Mouse (Mus musculus) liver, embryonic 13.5 days (tissue): ENCODE data around the gene Ncln. TPM values are rescaled to one million over a fixed set of nuclear protein-coding genes. Genes with fewer than 3 reads are reported as not detected.
A peak's percentile ranks its signal among the peaks of the same experiment; 100 is the strongest.

Experiments used
- ATAC-seq: fragments of 200-750 bp; cut with Nextera tagmentation; 2 replicates; pipeline ENCODE4 v1.8.0; 2017; ENCODE audit warnings: low read depth, mild to moderate bottlenecking, moderate number of reproducible peaks, moderate library complexity
- DNase-seq: peaks from one replicate; pipeline ENCODE4 v3.0.0; 2022
- H3K27ac ChIP-seq: fragments of 300-500 bp; sonication (generic); 2 replicates; pipeline ENCODE4 v1.5.1; 2015; ENCODE audit warnings: moderate library complexity, mild to moderate bottlenecking, inconsistent platforms
- H3K27me3 ChIP-seq: fragments of 300-500 bp; sonication (generic); 2 replicates; pipeline ENCODE4 v1.6.1; 2015; ENCODE audit warnings: mild to moderate bottlenecking, inconsistent platforms
- H3K36me3 ChIP-seq: fragments of 300-500 bp; sonication (generic); 2 replicates; pipeline ENCODE4 v1.6.1; 2015; ENCODE audit warnings: mild to moderate bottlenecking, inconsistent platforms
- H3K4me1 ChIP-seq: fragments of 300-500 bp; sonication (generic); replicated peaks from 2 replicates; pipeline ENCODE4 v1.6.1; 2015; ENCODE audit warnings: inconsistent platforms
- H3K4me2 ChIP-seq: fragments of 300-500 bp; sonication (generic); 2 replicates; pipeline ENCODE4 v1.6.1; 2015; ENCODE audit warnings: inconsistent platforms, mild to moderate bottlenecking, moderate library complexity
- H3K4me3 ChIP-seq: fragments of 300-500 bp; sonication (generic); replicated peaks from 2 replicates; pipeline ENCODE4 v1.5.1; 2015; ENCODE audit warnings: mild to moderate bottlenecking, inconsistent platforms
- H3K9ac ChIP-seq: fragments of 300-500 bp; sonication (generic); 2 replicates; pipeline ENCODE4 v1.6.1; 2015; ENCODE audit warnings: mild to moderate bottlenecking, inconsistent platforms
- H3K9me3 ChIP-seq: fragments of 300-500 bp; sonication (generic); replicated peaks from 2 replicates; pipeline ENCODE4 v1.6.1; 2016; ENCODE audit warnings: inconsistent platforms
- WGBS: fragments of 180-500 bp; shearing (Covaris S2); methylation state at CpG from one replicate; pipeline ENCODE4 v1.1.7; 2015; ENCODE audit not compliant: insufficient replicate concordance; 5-methylcytosine and 5-hydroxymethylcytosine counted together
- polyA plus RNA-seq: library from polyadenylated mRNA; unstranded; fragments of >200 nt; fragmentation: Nextera tagmentation; extraction: Ambion mirVana; gene quantifications from 2 replicates; pipeline ENCODE4 v1.2.1, GENCODE M21; 2015

Gene Ncln
- polyA plus RNA-seq, 1 experiment from 2014 or later, result 41.5 TPM

DNA sequence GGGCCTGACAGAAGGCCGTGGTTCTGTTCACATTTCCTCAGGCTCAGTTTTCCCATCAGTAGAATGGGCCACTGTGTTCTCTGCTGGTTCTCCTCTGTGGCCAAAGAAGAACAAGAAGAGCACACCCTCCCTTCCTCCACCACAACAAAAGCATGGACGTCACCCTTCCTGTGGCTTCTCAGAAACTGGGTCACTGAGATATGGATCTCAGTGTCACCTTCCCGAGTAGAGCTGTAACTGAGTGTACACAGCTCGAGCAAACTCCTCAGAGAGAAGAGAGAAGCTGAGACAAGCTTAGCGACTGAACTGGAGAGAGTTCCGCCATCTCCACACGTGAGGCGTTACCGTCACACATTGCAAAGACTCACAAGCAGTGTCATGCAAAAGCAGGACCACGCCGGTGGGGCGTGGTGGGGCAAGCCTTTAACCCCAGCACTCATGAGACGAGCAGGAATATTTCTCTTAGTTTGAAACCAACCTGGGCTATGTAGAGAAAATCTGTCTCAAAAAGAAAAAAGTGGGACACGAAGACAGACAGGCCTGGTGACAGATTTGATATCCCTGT is 14.1 kb upstream of the Ncln start:
- Histone ChIP-seq H3K27ac (no peak overlapping the region), H3K4me3 (no peak overlapping the region), H3K9me3 (peaks cover 4% of the 10 kb centered on the region; the same call in 1 of the 2 replicates), H3K36me3 (peaks cover 25% of the 10 kb centered on the region), H3K27me3 (no peaks in the 10 kb centered on the region), H3K9ac (no peak overlapping the region), H3K4me1 (peaks cover 16% of the 10 kb centered on the region), H3K4me2 (no peak overlapping the region)
- WGBS, result 63% methylated on average over 14 of the region's 14 CpGs
- DNase-seq (no peak), ATAC-seq (no peak)

DNA sequence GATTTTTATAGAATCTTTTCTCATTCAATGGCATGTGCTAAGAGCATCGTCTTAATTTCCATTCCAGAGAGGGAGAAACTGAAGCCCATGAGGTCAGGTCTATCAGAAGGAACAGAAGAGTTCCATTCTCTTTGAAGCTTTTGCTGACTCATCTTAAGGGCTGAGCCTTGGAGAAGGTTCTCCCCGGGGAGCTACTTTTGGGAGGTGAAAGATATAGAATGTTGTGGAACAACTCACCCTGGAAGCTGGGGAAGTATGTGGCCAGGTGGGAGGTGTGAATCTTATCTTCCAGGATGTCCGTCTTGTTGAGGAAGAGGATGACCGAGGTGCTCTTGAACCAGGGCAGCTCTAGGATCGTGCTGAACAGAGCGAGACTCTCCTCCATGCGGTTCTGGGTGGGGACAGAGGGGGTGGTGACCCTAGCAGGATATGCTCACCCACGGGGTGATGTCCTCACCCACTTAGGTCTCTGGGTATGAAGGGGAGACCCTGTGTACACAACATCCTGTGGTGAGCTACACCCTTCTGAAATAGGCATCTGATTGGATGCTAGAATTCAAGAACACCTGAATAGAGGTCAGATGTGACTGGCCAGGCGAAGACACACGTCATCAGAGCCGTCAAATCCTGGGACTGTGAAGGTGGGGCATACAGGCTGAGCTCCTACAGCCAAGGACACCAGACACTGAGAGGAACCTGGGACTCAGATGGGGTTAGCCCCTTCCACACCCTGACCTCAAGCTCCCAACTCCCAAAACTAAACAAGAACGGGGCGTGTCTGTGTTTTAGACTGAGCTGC is 11.7 kb upstream of the Ncln start:
- DNase-seq, result no peak
- 62% methylated on average over 13 of the region's 13 CpGs for WGBS
- H3K27ac ChIP-seq, result no peak overlapping the region

DNA sequence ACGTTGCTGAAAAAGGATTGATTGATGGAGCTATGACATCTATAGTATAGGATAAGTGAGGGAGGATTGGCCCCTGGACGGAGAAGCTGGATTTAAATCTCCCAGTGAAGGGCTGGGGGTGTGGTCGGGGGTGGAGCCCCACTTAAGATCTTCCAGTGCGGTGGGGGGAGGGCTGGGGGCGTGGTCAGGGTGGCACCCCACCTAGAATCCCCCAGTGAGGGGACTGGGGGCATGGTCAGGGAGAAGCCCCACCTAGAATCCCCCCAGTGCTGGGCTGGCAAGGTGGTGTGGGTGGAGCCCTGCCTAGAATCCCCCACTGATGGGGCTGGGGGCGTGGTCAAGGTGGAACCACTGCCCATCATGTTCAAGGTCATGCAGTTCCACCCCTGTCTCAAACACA is 10.9 kb upstream of the Ncln start:
- Histone ChIP-seq H3K9ac (no peak overlapping the region), H3K4me1 (peaks cover 24% of the 10 kb centered on the region), H3K36me3 (peaks cover 15% of the 10 kb centered on the region), H3K27ac (no peak overlapping the region), H3K9me3 (no peaks in the 10 kb centered on the region), H3K4me2 (no peak overlapping the region), H3K4me3 (no peak overlapping the region), H3K27me3 (0 out of 2 replicates have a peak, but pooled peaks cover 6% of the 10 kb centered on the region)
- ATAC-seq (no peak), DNase-seq (no peak)
- WGBS, result 38% methylated on average over 6 of the region's 6 CpGs

More for the DNA sequence above, 11.7 kb upstream of the Ncln start:
- H3K4me1 ChIP-seq, result peaks cover 17% of the 10 kb centered on the region
- ATAC-seq, result no peak
- no peak overlapping the region for H3K4me2 ChIP-seq
- H3K36me3 ChIP-seq, result peaks cover 15% of the 10 kb centered on the region
- H3K9me3 ChIP-seq, result no peaks in the 10 kb centered on the region
- no peak overlapping the region for H3K9ac ChIP-seq
- 0 out of 2 replicates have a peak, but pooled peaks cover 6% of the 10 kb centered on the region for H3K27me3 ChIP-seq
- no peak overlapping the region for H3K4me3 ChIP-seq

DNA sequence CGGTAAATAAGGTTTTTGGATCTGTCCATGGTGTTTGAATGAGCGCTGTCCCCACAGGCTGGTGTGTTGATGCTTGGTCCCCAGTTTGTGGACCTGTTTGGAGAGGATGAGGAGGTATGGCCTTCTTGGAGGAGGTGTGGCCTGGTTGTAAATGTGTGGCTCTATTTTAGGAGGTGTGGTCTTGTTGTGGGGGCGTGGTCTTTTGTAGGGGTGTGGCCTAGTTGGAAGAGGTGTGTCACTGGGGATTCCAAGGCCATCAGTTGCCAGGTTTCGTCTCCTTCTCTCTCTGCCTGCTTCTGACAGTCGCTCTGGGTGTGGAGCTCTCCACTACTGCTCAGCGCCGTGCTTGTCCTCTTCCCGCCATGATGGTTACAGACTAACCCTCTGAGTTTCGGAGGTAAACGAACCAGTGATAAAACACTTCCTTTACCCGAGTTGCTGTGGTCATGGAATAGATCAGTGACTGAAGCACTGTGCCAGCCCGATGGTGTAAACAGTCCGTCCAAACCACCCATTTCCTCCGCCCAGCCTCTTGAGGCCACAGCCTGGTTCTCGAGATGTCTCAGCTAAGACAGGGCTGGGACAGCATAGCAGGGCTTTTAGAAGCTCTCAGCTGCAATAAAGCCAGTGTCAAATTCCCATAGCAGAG is 8.9 kb upstream of the Ncln start:
- Histone ChIP-seq H3K4me2 (no peak overlapping the region), H3K36me3 (peaks cover 14% of the 10 kb centered on the region), H3K9me3 (no peaks in the 10 kb centered on the region), H3K9ac (no peak overlapping the region), H3K4me3 (no peak overlapping the region), H3K27ac (no peak overlapping the region), H3K27me3 (0 out of 2 replicates have a peak, but pooled peaks cover 6% of the 10 kb centered on the region), H3K4me1 (peaks cover 29% of the 10 kb centered on the region)
- ATAC-seq, result no peak
- DNase-seq, result no peak
- 78% methylated on average over 15 of the region's 15 CpGs for WGBS

DNA sequence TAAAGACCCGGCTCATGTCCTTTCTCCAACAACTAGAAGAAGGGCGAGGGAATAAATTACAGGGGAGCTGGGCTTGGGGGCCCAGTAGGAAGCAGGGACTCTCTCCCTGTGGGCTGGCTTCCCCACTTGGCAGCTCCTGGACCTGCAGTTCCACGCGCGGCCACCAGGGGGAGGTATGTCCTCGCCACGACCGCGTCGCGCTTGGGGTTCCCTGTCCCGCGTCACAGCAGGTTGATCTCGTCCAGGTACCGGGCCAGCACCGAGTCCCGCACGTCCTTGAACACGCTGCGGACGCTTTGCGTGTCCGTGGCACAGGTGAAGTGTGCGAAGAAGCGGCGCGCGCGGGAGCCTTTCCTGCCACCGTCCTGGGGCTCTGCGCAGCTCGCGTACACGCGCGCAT is 6.5 kb upstream of the Ncln start:
- H3K4me3 ChIP-seq, result peak overlapping the region; percentile 43

DNA sequence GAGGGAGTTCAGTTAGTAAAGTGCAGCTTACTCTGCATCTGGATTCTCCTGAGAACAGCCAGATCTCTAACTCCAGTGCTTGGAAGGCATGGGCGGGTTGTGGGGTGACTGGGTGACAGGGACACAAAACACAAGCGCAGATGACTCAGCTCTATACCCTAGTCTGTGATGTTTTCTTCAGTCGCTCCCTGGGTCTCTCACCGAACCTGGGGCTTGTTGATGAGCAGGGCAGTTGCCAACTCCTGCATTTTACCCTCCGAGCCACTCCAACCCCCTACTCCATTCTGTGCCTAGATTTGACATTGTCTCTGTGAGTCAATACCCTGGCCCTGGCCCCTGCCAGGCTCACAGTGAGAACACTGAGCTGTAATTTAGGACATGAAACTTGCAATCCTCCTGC is 5.7 kb upstream of the Ncln start:
- DNase-seq (no peak), ATAC-seq (no peak)
- Histone ChIP-seq H3K4me3 (no peak overlapping the region), H3K36me3 (peaks cover 10% of the 10 kb centered on the region), H3K27ac (no peak overlapping the region), H3K4me1 (peaks cover 45% of the 10 kb centered on the region), H3K9me3 (no peaks in the 10 kb centered on the region), H3K4me2 (no peak overlapping the region), H3K9ac (no peak overlapping the region), H3K27me3 (0 out of 2 replicates have a peak, but pooled peaks cover 6% of the 10 kb centered on the region)
- 63% methylated on average over 5 of the region's 5 CpGs for WGBS

More for the DNA sequence above, 6.5 kb upstream of the Ncln start:
- peaks cover 10% of the 10 kb centered on the region for H3K36me3 ChIP-seq
- no peak overlapping the region; the same call in 1 of the 2 replicates for H3K27ac ChIP-seq
- 13% methylated on average over 36 of the region's 36 CpGs for WGBS
- H3K27me3 ChIP-seq, result 0 out of 2 replicates have a peak, but pooled peaks cover 6% of the 10 kb centered on the region
- peaks cover 44% of the 10 kb centered on the region for H3K4me1 ChIP-seq
- H3K4me2 ChIP-seq, result peak overlapping the region; percentile 73
- ATAC-seq, result peak; percentile 21; the same call in 1 of the 2 replicates
- peak; percentile 77 for DNase-seq
- H3K9ac ChIP-seq, result peak overlapping the region; percentile 55
- no peaks in the 10 kb centered on the region for H3K9me3 ChIP-seq

DNA sequence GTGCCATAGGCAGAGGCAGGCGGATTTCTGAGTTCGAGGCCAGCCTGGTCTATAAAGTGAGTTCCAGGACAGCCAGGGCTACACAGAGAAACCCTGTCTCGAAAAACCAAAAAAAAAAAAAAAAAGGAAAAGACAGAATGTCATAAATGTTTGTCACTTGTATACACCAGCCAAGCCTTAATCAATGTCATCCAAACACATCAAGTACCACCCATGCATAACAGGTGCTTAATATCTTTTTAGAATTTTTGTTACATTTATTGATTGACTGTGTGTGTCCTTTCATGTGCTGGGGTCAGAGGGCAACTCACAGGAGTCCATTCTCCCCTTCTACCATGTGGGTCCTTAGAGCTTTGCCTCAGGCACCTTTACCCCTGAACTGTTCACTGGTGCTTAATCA is 3.8 kb upstream of the Ncln start, which contains the start of gene S1pr4:
Gene S1pr4, minus strand, starts transcription at position 101 of the 400 bp plus-strand sequence.
- peaks cover 3% of the 10 kb centered on the region for H3K36me3 ChIP-seq
- no peak for ATAC-seq
- H3K9me3 ChIP-seq, result no peaks in the 10 kb centered on the region
- WGBS, result 60% methylated on average over 3 of the region's 3 CpGs
- peak within 1 kb of the TSS; percentile 73 for H3K27ac ChIP-seq
- peak within 1 kb of the TSS; percentile 68 for H3K9ac ChIP-seq
- peak within 1 kb of the TSS; percentile 67 for H3K4me2 ChIP-seq
- peaks cover 53% of the 10 kb centered on the region for H3K4me1 ChIP-seq
- H3K4me3 ChIP-seq, result peak within 1 kb of the TSS; percentile 88
- 0 out of 2 replicates have a peak, but pooled peaks cover 6% of the 10 kb centered on the region for H3K27me3 ChIP-seq
- no peak for DNase-seq

DNA sequence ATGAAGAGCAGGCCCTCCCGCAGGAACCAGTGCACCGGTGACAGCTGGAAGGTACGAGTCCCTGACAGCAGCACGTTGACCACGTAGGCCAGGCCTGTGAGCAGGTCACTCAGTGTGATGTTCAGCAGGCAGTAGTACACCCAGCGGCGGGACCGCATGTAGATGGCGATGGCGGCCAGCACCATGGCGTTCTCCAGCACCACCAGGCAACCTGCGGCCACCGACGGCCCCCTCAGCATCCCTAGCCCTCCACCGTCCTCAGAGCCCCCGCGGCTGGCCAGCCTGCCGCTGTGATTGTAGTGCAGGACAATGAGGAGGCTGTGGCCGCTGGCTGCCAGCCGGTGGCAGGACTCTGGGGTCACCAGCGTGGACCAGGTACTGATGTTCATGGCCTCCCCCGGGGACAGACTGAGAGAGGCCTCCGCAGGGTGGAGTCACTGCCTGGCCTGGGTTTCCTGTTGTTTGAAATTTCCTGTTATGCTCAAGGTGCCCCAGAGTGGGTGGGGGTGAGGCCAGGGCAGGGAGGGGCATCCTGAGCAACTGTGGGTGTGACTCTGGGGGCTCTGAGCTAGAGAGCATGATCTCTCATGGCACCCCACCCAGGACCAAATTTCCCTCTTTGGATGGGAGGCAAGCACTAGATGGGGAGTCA is 3.2 kb upstream of the Ncln start:
- DNase-seq, result no peak
- Histone ChIP-seq H3K4me3 (peak overlapping the region; percentile 88), H3K27me3 (0 out of 2 replicates have a peak, but pooled peaks cover 6% of the 10 kb centered on the region), H3K9ac (peak overlapping the region; percentile 68), H3K27ac (peak overlapping the region; percentile 73), H3K36me3 (peaks cover 2% of the 10 kb centered on the region; the same call in 1 of the 2 replicates), H3K4me1 (peaks cover 60% of the 10 kb centered on the region), H3K4me2 (peak overlapping the region; percentile 67), H3K9me3 (no peaks in the 10 kb centered on the region)
- no peak for ATAC-seq
- WGBS, result 40% methylated on average over 23 of the region's 23 CpGs

DNA sequence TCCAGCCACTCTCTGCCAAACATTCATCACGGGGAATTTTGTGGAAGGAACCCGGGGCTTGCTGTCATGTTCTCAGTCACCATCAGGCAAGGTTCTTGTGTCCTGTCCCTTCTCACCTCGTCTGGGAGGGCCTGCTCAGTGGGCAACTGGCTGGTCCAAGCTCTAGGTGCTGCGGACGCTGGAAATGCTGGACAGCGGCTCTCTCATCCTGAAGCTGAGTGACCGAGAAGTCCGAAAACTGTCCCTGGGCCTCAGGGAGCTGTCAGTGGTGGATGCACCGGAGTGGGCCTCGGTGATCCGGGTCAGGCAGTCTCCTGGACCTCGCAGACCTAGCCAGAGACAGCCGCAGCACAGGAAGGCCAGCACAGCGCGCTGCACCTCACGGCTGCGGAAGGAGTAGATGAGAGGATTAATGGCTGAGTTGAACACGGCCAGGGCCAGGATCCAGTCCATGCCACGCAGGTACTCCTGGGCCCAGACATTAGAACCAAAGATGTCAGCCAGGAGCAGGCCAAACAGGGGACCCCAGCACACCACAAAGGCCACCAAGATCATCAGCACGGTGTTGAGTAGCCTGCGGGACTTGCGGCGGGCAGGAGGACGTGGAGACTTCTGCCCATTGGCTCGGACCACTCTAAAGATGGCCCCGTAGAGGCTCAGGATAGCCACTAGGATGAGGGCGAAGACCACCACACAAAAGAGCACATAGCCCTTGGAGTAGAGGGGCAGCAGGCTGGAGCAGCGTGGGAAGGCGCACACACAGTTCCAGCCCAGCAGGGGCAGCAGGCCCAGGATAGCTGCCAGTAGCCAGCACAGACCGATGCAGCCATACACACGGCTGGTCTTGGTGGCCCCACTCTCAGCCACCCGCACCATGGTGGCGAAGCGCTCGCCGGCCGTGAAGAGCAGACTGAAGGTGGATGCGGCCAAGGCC is 2.4 kb upstream of the Ncln start:
- Histone ChIP-seq H3K4me3 (peak overlapping the region; percentile 88), H3K9me3 (no peaks in the 10 kb centered on the region), H3K9ac (peak overlapping the region; percentile 68), H3K4me2 (peak overlapping the region; percentile 67), H3K27me3 (0 out of 2 replicates have a peak, but pooled peaks cover 6% of the 10 kb centered on the region), H3K36me3 (peaks cover 7% of the 10 kb centered on the region), H3K27ac (peak overlapping the region; percentile 73), H3K4me1 (peaks cover 68% of the 10 kb centered on the region)
- 67% methylated on average over 38 of the region's 38 CpGs for WGBS
- DNase-seq, result no peak
- no peak for ATAC-seq
